Mouse (Mus musculus): Measurements from ENCODE around the gene Pde11a. TPM values are rescaled to one million over a fixed set of nuclear protein-coding genes. Genes with fewer than 3 reads are reported as not detected.
A peak's percentile ranks its signal among the peaks of the same experiment; 100 is the strongest.

Gene Pde11a
- polyA plus RNA-seq, 1 experiment from 2014 or later = 0.28 TPM

GRCm38 (mm10) chr2:76059595-76059994 is 279.0 kb downstream of the Pde11a start:
- H3K9ac ChIP-seq = no peak overlapping the region
- H3K9me3 ChIP-seq (ENCODE audit: low read depth, low read length) = no peaks in the 10 kb centered on the region
- ATAC-seq (ENCODE audit: insufficient read depth) = no peak
- WGBS = 68% methylated on average over 10 of the region's 10 CpGs
- no peaks in the 10 kb centered on the region for H3K27me3 ChIP-seq (ENCODE audit: insufficient read depth, low read length)
- no peak overlapping the region for H3K27ac ChIP-seq (ENCODE audit: low read depth)
- H3K4me2 ChIP-seq = no peak overlapping the region
- H3K36me3 ChIP-seq (ENCODE audit: insufficient read depth) = no peaks in the 10 kb centered on the region
- DNase-seq = no peak
- H3K4me1 ChIP-seq (ENCODE audit: insufficient read depth) = peaks cover 2% of the 10 kb centered on the region; the same call in 1 of the 2 replicates
- no peak overlapping the region for H3K4me3 ChIP-seq (ENCODE audit: low read depth, low read length)
- TF ChIP-seq CTCF (IDR thresholded peaks at IDR 0.05; ENCODE audit: low read depth) = no peak

- no peak overlapping the region for H3K9ac ChIP-seq
- no peak for TF ChIP-seq CTCF (IDR thresholded peaks at IDR 0.05; ENCODE audit: low read depth)
- no peaks in the 10 kb centered on the region for H3K27me3 ChIP-seq (ENCODE audit: insufficient read depth, low read length)
- peaks cover 3% of the 10 kb centered on the region; the same call in 1 of the 2 replicates for H3K4me1 ChIP-seq (ENCODE audit: insufficient read depth)
- H3K36me3 ChIP-seq (ENCODE audit: insufficient read depth) = no peaks in the 10 kb centered on the region
- no peak overlapping the region for H3K27ac ChIP-seq (ENCODE audit: low read depth)
- ATAC-seq (ENCODE audit: insufficient read depth) (peak; percentile 58; the same call in 1 of the 2 replicates), DNase-seq (peak; percentile 31)
- 52% methylated on average over 13 of the region's 13 CpGs for WGBS
- H3K9me3 ChIP-seq (ENCODE audit: low read depth, low read length) = no peaks in the 10 kb centered on the region
- no peak overlapping the region for H3K4me2 ChIP-seq
- H3K4me3 ChIP-seq (ENCODE audit: low read depth, low read length) = no peak overlapping the region
Observed at GRCm38 (mm10) chr2:76058661-76059467, 279.7 kb downstream of the Pde11a start.

GRCm38 (mm10) chr2:76057555-76057954 is 281.0 kb downstream of the Pde11a start:
- peaks cover 11% of the 10 kb centered on the region; the same call in 1 of the 2 replicates for H3K4me1 ChIP-seq (ENCODE audit: insufficient read depth)
- no peaks in the 10 kb centered on the region for H3K9me3 ChIP-seq (ENCODE audit: low read depth, low read length)
- no peak overlapping the region for H3K4me2 ChIP-seq
- no peaks in the 10 kb centered on the region for H3K27me3 ChIP-seq (ENCODE audit: insufficient read depth, low read length)
- H3K9ac ChIP-seq = no peak overlapping the region
- H3K36me3 ChIP-seq (ENCODE audit: insufficient read depth) = no peaks in the 10 kb centered on the region
- WGBS = 69% methylated on average over 7 of the region's 7 CpGs
- H3K4me3 ChIP-seq (ENCODE audit: low read depth, low read length) = no peak overlapping the region
- no peak for TF ChIP-seq CTCF (IDR thresholded peaks at IDR 0.05; ENCODE audit: low read depth)
- H3K27ac ChIP-seq (ENCODE audit: low read depth) = no peak overlapping the region
- ATAC-seq (ENCODE audit: insufficient read depth) = no peak
- DNase-seq = no peak

GRCm38 (mm10) chr2:76053748-76054331 is 284.7 kb downstream of the Pde11a start:
- no peaks in the 10 kb centered on the region for H3K36me3 ChIP-seq (ENCODE audit: insufficient read depth)
- no peak overlapping the region for H3K4me2 ChIP-seq
- no peaks in the 10 kb centered on the region for H3K27me3 ChIP-seq (ENCODE audit: insufficient read depth, low read length)
- no peak overlapping the region for H3K4me3 ChIP-seq (ENCODE audit: low read depth, low read length)
- TF ChIP-seq CTCF (IDR thresholded peaks at IDR 0.05; ENCODE audit: low read depth) = no peak
- DNase-seq = no peak
- no peak overlapping the region for H3K9ac ChIP-seq
- no peak overlapping the region for H3K27ac ChIP-seq (ENCODE audit: low read depth)
- H3K4me1 ChIP-seq (ENCODE audit: insufficient read depth) = peaks cover 22% of the 10 kb centered on the region
- 82% methylated on average over 14 of the region's 14 CpGs for WGBS
- ATAC-seq (ENCODE audit: insufficient read depth) = no peak
- H3K9me3 ChIP-seq (ENCODE audit: low read depth, low read length) = no peaks in the 10 kb centered on the region

GRCm38 (mm10) chr2:76052897-76053505 is 285.6 kb downstream of the Pde11a start:
- Histone ChIP-seq H3K9me3 (ENCODE audit: low read depth, low read length) (no peaks in the 10 kb centered on the region), H3K4me3 (ENCODE audit: low read depth, low read length) (no peak overlapping the region), H3K27me3 (ENCODE audit: insufficient read depth, low read length) (no peaks in the 10 kb centered on the region), H3K27ac (ENCODE audit: low read depth) (no peak overlapping the region), H3K4me2 (no peak overlapping the region), H3K4me1 (ENCODE audit: insufficient read depth) (peaks cover 22% of the 10 kb centered on the region), H3K36me3 (ENCODE audit: insufficient read depth) (no peaks in the 10 kb centered on the region), H3K9ac (no peak overlapping the region)
- 44% methylated on average over 1 of the region's 1 CpGs for WGBS
- TF ChIP-seq CTCF (IDR thresholded peaks at IDR 0.05; ENCODE audit: low read depth) = no peak
- ATAC-seq (ENCODE audit: insufficient read depth) = peak; percentile 78
- DNase-seq = peak; percentile 87

GRCm38 (mm10) chr2:76051385-76051784 is 287.2 kb downstream of the Pde11a start:
- peak; percentile 79 for DNase-seq
- H3K9ac ChIP-seq = no peak overlapping the region
- WGBS = 32% methylated on average over 11 of the region's 11 CpGs
- ATAC-seq (ENCODE audit: insufficient read depth) = peak; percentile 55
- no peak overlapping the region for H3K4me2 ChIP-seq
- H3K4me3 ChIP-seq (ENCODE audit: low read depth, low read length) = no peak overlapping the region
- H3K4me1 ChIP-seq (ENCODE audit: insufficient read depth) = peaks cover 22% of the 10 kb centered on the region
- no peaks in the 10 kb centered on the region for H3K36me3 ChIP-seq (ENCODE audit: insufficient read depth)
- peak overlapping the region; percentile 40 for H3K27ac ChIP-seq (ENCODE audit: low read depth)
- H3K27me3 ChIP-seq (ENCODE audit: insufficient read depth, low read length) = no peaks in the 10 kb centered on the region
- TF ChIP-seq CTCF (IDR thresholded peaks at IDR 0.05; ENCODE audit: low read depth) = peak; percentile 38
- no peaks in the 10 kb centered on the region for H3K9me3 ChIP-seq (ENCODE audit: low read depth, low read length)

GRCm38 (mm10) chr2:76050911-76051310 is 287.7 kb downstream of the Pde11a start:
- Histone ChIP-seq H3K4me3 (ENCODE audit: low read depth, low read length) (no peak overlapping the region), H3K9me3 (ENCODE audit: low read depth, low read length) (no peaks in the 10 kb centered on the region), H3K27me3 (ENCODE audit: insufficient read depth, low read length) (no peaks in the 10 kb centered on the region), H3K27ac (ENCODE audit: low read depth) (peak overlapping the region; percentile 40; the same call in 1 of the 2 replicates), H3K9ac (no peak overlapping the region), H3K4me1 (ENCODE audit: insufficient read depth) (peaks cover 22% of the 10 kb centered on the region), H3K4me2 (no peak overlapping the region), H3K36me3 (ENCODE audit: insufficient read depth) (no peaks in the 10 kb centered on the region)
- DNase-seq (peak; percentile 46), ATAC-seq (ENCODE audit: insufficient read depth) (no peak)
- no peak for TF ChIP-seq CTCF (IDR thresholded peaks at IDR 0.05; ENCODE audit: low read depth)
- 58% methylated on average over 4 of the region's 4 CpGs for WGBS
